Mouse (Mus musculus): ENCODE data around the gene Crebbp.
"Not testable (repeated sequence)": the region's sequence is repeated elsewhere in the genome, so short reads cannot be mapped to it uniquely, and the experiment has no call there.

The Crebbp gene

GRCm38 (mm10) chr16:4160246-4160897 lies 53.4 kb downstream of the Crebbp start:
- no peak for DNase-seq (ENCODE audit: low spot score)

GRCm38 (mm10) chr16:4153121-4153520 lies 60.7 kb downstream of the Crebbp start:
- no peak for DNase-seq (ENCODE audit: low spot score)

- DNase-seq (ENCODE audit: low spot score), result no peak
Measured at GRCm38 (mm10) chr16:4138541-4138940, 75.3 kb downstream of the Crebbp start.

- DNase-seq (ENCODE audit: low spot score), result no peak
Measured at GRCm38 (mm10) chr16:4133754-4134153, 80.0 kb downstream of the Crebbp start.

GRCm38 (mm10) chr16:4128894-4129293 lies 84.9 kb downstream of the Crebbp start:
- no peak for DNase-seq (ENCODE audit: low spot score)

- no peak for DNase-seq (ENCODE audit: low spot score)
Measured at GRCm38 (mm10) chr16:4117072-4117471, 96.7 kb downstream of the Crebbp start.

GRCm38 (mm10) chr16:4100374-4100773 lies 113.4 kb downstream of the Crebbp start:
- DNase-seq (ENCODE audit: low spot score), result no peak

GRCm38 (mm10) chr16:4097521-4097920 lies 116.3 kb downstream of the Crebbp start:
- no peak for DNase-seq (ENCODE audit: low spot score)

GRCm38 (mm10) chr16:4096898-4097297 lies 116.9 kb downstream of the Crebbp start:
- DNase-seq (ENCODE audit: low spot score), result no peak

GRCm38 (mm10) chr16:4096141-4096540 lies 117.7 kb downstream of the Crebbp start:
- no peak for DNase-seq (ENCODE audit: low spot score)

- no peak for DNase-seq (ENCODE audit: low spot score)
Measured at GRCm38 (mm10) chr16:4087214-4087913, 126.4 kb downstream of the Crebbp start.

- no peak for DNase-seq (ENCODE audit: low spot score)
Measured at GRCm38 (mm10) chr16:4085851-4086387, 127.9 kb downstream of the Crebbp start.

- no peak for DNase-seq (ENCODE audit: low spot score)
Measured at GRCm38 (mm10) chr16:4085051-4085450, 128.7 kb downstream of the Crebbp start.

GRCm38 (mm10) chr16:4080419-4080818 lies 133.4 kb downstream of the Crebbp start:
- not testable (repeated sequence) for DNase-seq (ENCODE audit: low spot score)

- no peak for DNase-seq (ENCODE audit: low spot score)
Measured at GRCm38 (mm10) chr16:4079656-4080055, 134.1 kb downstream of the Crebbp start.

GRCm38 (mm10) chr16:4078302-4078701 lies 135.5 kb downstream of the Crebbp start:
- DNase-seq (ENCODE audit: low spot score), result not testable (repeated sequence)

- DNase-seq (ENCODE audit: low spot score), result peak; percentile 93
Measured at GRCm38 (mm10) chr16:4077384-4078061, 136.3 kb downstream of the Crebbp start, which contains the start of gene Trap1. TSS of gene Trap1 (minus strand) at chr16:4077827.

- no peak for DNase-seq (ENCODE audit: low spot score)
Measured at GRCm38 (mm10) chr16:4074836-4075235, 139.0 kb downstream of the Crebbp start.

GRCm38 (mm10) chr16:4074297-4074696 lies 139.5 kb downstream of the Crebbp start:
- no peak for DNase-seq (ENCODE audit: low spot score)

GRCm38 (mm10) chr16:4068588-4068987 lies 145.2 kb downstream of the Crebbp start:
- no peak for DNase-seq (ENCODE audit: low spot score)

- no peak for DNase-seq (ENCODE audit: low spot score)
Measured at GRCm38 (mm10) chr16:4064945-4065344, 148.9 kb downstream of the Crebbp start.

- DNase-seq (ENCODE audit: low spot score), result no peak
Measured at GRCm38 (mm10) chr16:4053811-4054210, 160.0 kb downstream of the Crebbp start.

- no peak for DNase-seq (ENCODE audit: low spot score)
Measured at GRCm38 (mm10) chr16:4052601-4053000, 161.2 kb downstream of the Crebbp start.
